Comparison of ENCODE assay signal across 20 mouse cellular contexts in genomic region chr17:58187171-58187570, GRCm38 (mm10).
DNase-seq lines count a peak whose midpoint lies in the region; ATAC-seq lines count a peak whose summit lies in the region.
"Had no signal": no experiment of that assay in that cellular context is flagged by ENCODE, and none has a peak within 500 bp of the region (broad histone marks: within the 10 kb centered on the region; RNA-seq: fewer than 3 reads in every experiment).

No protein-coding gene starts in this region.

- H3K4me3 ChIP-seq in midbrain, embryonic 15.5 days: no peak overlapping the region
- H3K4me3 ChIP-seq: gastrocnemius, adult 2 months; heart, embryonic 10.5 days; megakaryocyte, embryonic 14.5 days; neural tube, embryonic 15.5 days had no signal

- 81% methylated on average over 1 of the region's 1 CpGs for WGBS in midbrain, embryonic 15.5 days

- H3K9me3 ChIP-seq in midbrain, embryonic 15.5 days: no peaks in the 10 kb centered on the region
- H3K9me3 ChIP-seq: heart, embryonic 10.5 days; megakaryocyte, embryonic 14.5 days; neural tube, embryonic 15.5 days had no signal

- H3K27ac ChIP-seq in midbrain, embryonic 15.5 days: no peak overlapping the region
- H3K27ac ChIP-seq: gastrocnemius, adult 2 months; heart, embryonic 10.5 days; neural tube, embryonic 15.5 days had no signal

- no peaks in the 10 kb centered on the region for H3K4me1 ChIP-seq in midbrain, embryonic 15.5 days
- H3K4me1 ChIP-seq: heart, embryonic 10.5 days; megakaryocyte, embryonic 14.5 days; neural tube, embryonic 15.5 days had no signal

- no peaks in the 10 kb centered on the region for H3K27me3 ChIP-seq in midbrain, embryonic 15.5 days (replicated peaks)
- H3K27me3 ChIP-seq: megakaryocyte, embryonic 14.5 days; neural tube, embryonic 15.5 days had no signal

- H3K36me3 ChIP-seq in midbrain, embryonic 15.5 days (replicated peaks): no peaks in the 10 kb centered on the region
- H3K36me3 ChIP-seq: heart, embryonic 10.5 days; neural tube, embryonic 15.5 days had no signal

- ATAC-seq in frontal cortex, adult (ENCODE audit: low TSS enrichment): peak; percentile 100
- no peak for ATAC-seq in midbrain, embryonic 15.5 days (replicated peaks)
- no peak for ATAC-seq in inflammation-experienced regulatory T-cells, adult 6 months
- ATAC-seq: forebrain, embryonic 16.5 days; midbrain, embryonic 16.5 days had no signal

- no peak overlapping the region for H3K4me2 ChIP-seq in midbrain, embryonic 15.5 days
- H3K4me2 ChIP-seq: neural tube, embryonic 15.5 days had no signal

- peak; percentile 67 for DNase-seq in brain, adult 2 months (ENCODE audit: low read depth, low spot score)
- DNase-seq in left cerebral cortex, adult 18-20 months (ENCODE audit: low spot score in 2 of 2): peak; percentile 63 to 65
- DNase-seq in right cerebral cortex, postnatal 10 days (ENCODE audit: low spot score in 2 of 2): peak; percentile 38 to 39
- DNase-seq in adrenal gland, postnatal 36 days: no peak
- DNase-seq: cerebellum, adult 9-11 months; embryo, embryonic 11 days; gastrocnemius, adult 2 months; heart, postnatal 10 days; kidney, adult 2 months; kidney, postnatal 10 days; lung, adult 18-20 months; thymus, adult 18-20 months had no signal

- H3K9ac ChIP-seq in midbrain, embryonic 15.5 days: no peak overlapping the region
- H3K9ac ChIP-seq: neural tube, embryonic 15.5 days had no signal

Comparison
In these comparisons a context has a peak if more than half of its experiments do, and no peak if none do; other contexts are left out.
1. DNase-seq: peak in brain, adult 2 months (single experiment), left cerebral cortex, adult 18-20 months (2 of 2) and right cerebral cortex, postnatal 10 days (2 of 2); none in adrenal gland, postnatal 36 days (0 of 2).